Mouse (Mus musculus) forebrain, embryonic 15.5 days (tissue): ENCODE data around the gene Eif4a1. TPM values are rescaled to one million over a fixed set of nuclear protein-coding genes. Genes with fewer than 3 reads are reported as not detected.

ENCODE experiments used
- ATAC-seq: fragments of 200-750 bp; cut with Nextera tagmentation; replicated peaks from 2 replicates; pipeline ENCODE4 v1.8.0; 2017; ENCODE audit warnings: mild to moderate bottlenecking, moderate TSS enrichment, moderate library complexity
- H3K27ac ChIP-seq: fragments of 300-500 bp; sonication (generic); replicated peaks from 2 replicates; pipeline ENCODE4 v1.5.1; 2015; ENCODE audit warnings: mild to moderate bottlenecking, inconsistent platforms
- H3K27me3 ChIP-seq: fragments of 300-500 bp; sonication (generic); 2 replicates; pipeline ENCODE4 v1.6.1; 2015; ENCODE audit warnings: inconsistent platforms
- H3K36me3 ChIP-seq: fragments of 300-500 bp; sonication (generic); 2 replicates; pipeline ENCODE4 v1.6.1; 2015; ENCODE audit warnings: mild to moderate bottlenecking, inconsistent platforms
- H3K4me1 ChIP-seq: fragments of 300-500 bp; sonication (generic); 2 replicates; pipeline ENCODE4 v1.6.1; 2015; ENCODE audit warnings: inconsistent platforms
- H3K4me2 ChIP-seq: fragments of 300-500 bp; sonication (generic); replicated peaks from 2 replicates; pipeline ENCODE4 v1.6.1; 2015; ENCODE audit warnings: mild to moderate bottlenecking, inconsistent platforms
- H3K4me3 ChIP-seq: fragments of 300-500 bp; sonication (generic); 2 replicates; pipeline ENCODE4 v1.5.1; 2015; ENCODE audit warnings: mild to moderate bottlenecking, inconsistent platforms
- H3K9ac ChIP-seq: fragments of 300-500 bp; sonication (generic); replicated peaks from 2 replicates; pipeline ENCODE4 v1.6.1; 2015; ENCODE audit warnings: mild to moderate bottlenecking, inconsistent platforms
- H3K9me3 ChIP-seq: fragments of 300-500 bp; sonication (generic); 2 replicates; pipeline ENCODE4 v1.6.1; 2016; ENCODE audit warnings: inconsistent platforms
- WGBS: fragments of 180-500 bp; shearing (Covaris S2); methylation state at CpG from one replicate; pipeline ENCODE4 v1.1.7; 2015; ENCODE audit warnings: mixed read lengths; 5-methylcytosine and 5-hydroxymethylcytosine counted together
- polyA plus RNA-seq: library from polyadenylated mRNA; unstranded; fragments of >200 nt; fragmentation: Nextera tagmentation; extraction: Ambion mirVana; gene quantifications from 2 replicates; pipeline ENCODE4 v1.2.1, GENCODE M21; 2015

Eif4a1 gene
- polyA plus RNA-seq, 1 experiment from 2014 or later, result 547 TPM

DNA sequence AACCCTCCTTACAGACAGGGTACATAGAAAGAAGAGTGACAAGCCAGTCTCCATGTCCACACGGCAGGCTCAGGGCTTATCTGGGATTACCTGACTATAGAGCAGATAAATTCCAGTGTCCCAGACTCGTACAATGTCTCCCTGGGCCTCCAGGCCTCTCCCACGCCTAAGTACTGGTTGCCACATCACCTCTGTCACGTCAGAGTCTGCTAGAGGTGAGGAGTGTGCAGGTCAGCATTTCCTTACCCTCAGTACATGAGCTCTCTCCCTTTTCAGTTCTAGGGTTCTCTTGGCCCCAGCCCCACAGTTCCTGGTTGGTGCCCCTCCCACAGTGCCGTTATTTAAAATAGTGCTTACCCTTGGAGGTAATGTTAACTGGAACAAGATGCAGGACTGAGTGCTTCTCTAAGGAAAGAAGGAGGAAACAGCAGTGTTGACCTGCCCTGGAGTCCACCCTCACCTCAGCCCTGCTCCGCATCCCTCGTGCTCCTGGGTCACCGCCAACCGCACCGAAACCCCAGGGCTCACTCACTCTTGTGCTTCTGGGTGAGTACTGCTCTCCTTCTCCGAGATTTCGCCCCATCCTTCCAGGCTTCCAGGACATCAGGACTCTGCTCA lies 12.0 kb upstream of the Eif4a1 start:
- H3K9me3 ChIP-seq, result no peaks in the 10 kb centered on the region
- peaks cover 3% of the 10 kb centered on the region; the same call in 1 of the 2 replicates for H3K36me3 ChIP-seq
- H3K27me3 ChIP-seq, result no peaks in the 10 kb centered on the region
- 82% methylated on average over 12 of the region's 12 CpGs for WGBS
- no peak overlapping the region for H3K4me2 ChIP-seq
- H3K9ac ChIP-seq, result no peak overlapping the region
- no peak overlapping the region for H3K27ac ChIP-seq
- ATAC-seq, result no peak
- no peak overlapping the region for H3K4me3 ChIP-seq
- peaks cover 51% of the 10 kb centered on the region for H3K4me1 ChIP-seq

GRCm38 (mm10) chr11:69683576-69683975 lies 11.4 kb upstream of the Eif4a1 start:
- Histone ChIP-seq H3K4me3 (no peak overlapping the region), H3K27me3 (no peaks in the 10 kb centered on the region), H3K9me3 (no peaks in the 10 kb centered on the region), H3K4me1 (peaks cover 57% of the 10 kb centered on the region), H3K36me3 (peaks cover 6% of the 10 kb centered on the region), H3K4me2 (no peak overlapping the region), H3K9ac (no peak overlapping the region), H3K27ac (peak overlapping the region; percentile 92)
- WGBS, result 82% methylated on average over 7 of the region's 7 CpGs
- no peak for ATAC-seq

- peak; percentile 55 for ATAC-seq
- H3K27me3 ChIP-seq, result no peaks in the 10 kb centered on the region
- WGBS, result 14% methylated on average over 12 of the region's 12 CpGs
- H3K9me3 ChIP-seq, result no peaks in the 10 kb centered on the region
- H3K4me1 ChIP-seq, result peaks cover 59% of the 10 kb centered on the region
- peak overlapping the region; percentile 78 for H3K4me3 ChIP-seq
- peak overlapping the region; percentile 92 for H3K27ac ChIP-seq
- H3K36me3 ChIP-seq, result peaks cover 12% of the 10 kb centered on the region
- peak overlapping the region; percentile 52 for H3K9ac ChIP-seq
- peak overlapping the region; percentile 96 for H3K4me2 ChIP-seq
These were observed 10.8 kb upstream of the Eif4a1 start for GRCm38 (mm10) chr11:69682840-69683533.

GRCm38 (mm10) chr11:69682209-69682839 lies 10.1 kb upstream of the Eif4a1 start:
- WGBS, result 22% methylated on average over 24 of the region's 24 CpGs
- ATAC-seq, result peak; percentile 4; the same call in 1 of the 2 replicates

DNA sequence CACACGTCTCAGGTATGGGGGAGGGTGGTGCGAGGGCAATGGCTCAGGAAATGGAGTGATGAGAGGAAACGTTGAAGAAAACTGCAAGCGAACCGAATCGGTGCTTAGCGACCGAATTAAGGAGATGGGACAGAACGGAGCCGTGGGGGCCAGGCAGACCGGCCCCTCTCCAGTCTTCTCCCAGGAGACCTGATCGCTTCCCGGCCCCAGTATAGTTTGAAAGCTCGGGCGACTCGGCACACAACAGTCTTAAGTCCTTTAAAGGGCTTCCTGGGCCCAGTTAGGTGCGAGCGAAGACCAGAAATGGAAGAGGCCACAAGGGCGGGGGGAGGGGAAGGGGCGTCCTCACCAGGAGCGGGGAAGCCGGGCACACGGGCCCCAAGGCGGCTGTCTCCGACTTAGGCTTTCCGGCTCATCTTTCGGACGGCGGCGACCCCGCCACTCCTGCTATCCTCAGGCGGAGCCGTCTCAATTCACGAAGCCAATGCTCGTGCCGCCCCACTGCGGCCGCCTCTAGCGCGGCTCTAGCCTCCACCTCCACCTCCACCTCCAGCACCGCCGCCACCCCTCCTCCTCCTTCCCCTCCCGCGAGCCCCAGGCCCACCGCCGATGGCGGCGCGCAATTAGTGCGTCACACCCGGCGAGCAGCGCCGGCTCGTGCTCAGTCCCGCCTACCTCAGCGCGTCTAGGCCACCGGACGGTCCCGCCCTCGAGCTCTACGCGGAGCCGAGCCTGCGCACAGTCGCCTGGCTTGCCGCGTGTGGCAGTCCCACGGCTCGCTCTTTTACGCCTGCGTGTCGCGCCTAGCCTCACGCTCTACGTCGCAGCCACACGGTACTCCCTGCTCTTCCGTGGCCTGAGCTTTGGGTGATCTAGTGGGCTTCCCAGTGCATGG lies 9.3 kb upstream of the Eif4a1 start, which contains the start of gene Senp3:
Gene Senp3 (minus strand): TSS at position 771 of the 895 bp plus-strand sequence.
- H3K9ac ChIP-seq, result peak within 1 kb of the TSS; percentile 82
- H3K4me1 ChIP-seq, result peaks cover 59% of the 10 kb centered on the region
- WGBS, result under 1% methylated on average over 71 of the region's 80 CpGs

More at GRCm38 (mm10) chr11:69682209-69682839, 10.1 kb upstream of the Eif4a1 start:
- H3K36me3 ChIP-seq, result peaks cover 16% of the 10 kb centered on the region
- peak overlapping the region; percentile 92 for H3K27ac ChIP-seq
- H3K9ac ChIP-seq, result peak overlapping the region; percentile 82
- H3K27me3 ChIP-seq, result no peaks in the 10 kb centered on the region
- peak overlapping the region; percentile 96 for H3K4me2 ChIP-seq
- peaks cover 59% of the 10 kb centered on the region for H3K4me1 ChIP-seq
- no peaks in the 10 kb centered on the region for H3K9me3 ChIP-seq
- H3K4me3 ChIP-seq, result peak overlapping the region; percentile 78

GRCm38 (mm10) chr11:69680136-69680855 lies 8.1 kb upstream of the Eif4a1 start:
- peaks cover 36% of the 10 kb centered on the region for H3K36me3 ChIP-seq
- peak overlapping the region; percentile 78 for H3K4me3 ChIP-seq
- 0 out of 2 replicates have a peak overlapping the region, but pooled peaks have one; percentile 82 for H3K9ac ChIP-seq
- H3K27ac ChIP-seq, result no peak overlapping the region
- peak overlapping the region; percentile 96 for H3K4me2 ChIP-seq
- 88% methylated on average over 30 of the region's 30 CpGs for WGBS
- no peaks in the 10 kb centered on the region for H3K9me3 ChIP-seq
- H3K4me1 ChIP-seq, result peaks cover 48% of the 10 kb centered on the region
- no peak for ATAC-seq
- no peaks in the 10 kb centered on the region for H3K27me3 ChIP-seq

More for the DNA sequence above, 9.3 kb upstream of the Eif4a1 start, which contains the start of gene Senp3:
- no peaks in the 10 kb centered on the region for H3K27me3 ChIP-seq
- H3K36me3 ChIP-seq, result peaks cover 23% of the 10 kb centered on the region
- ATAC-seq, result peak; percentile 97
- H3K4me2 ChIP-seq, result peak within 1 kb of the TSS; percentile 96
- H3K27ac ChIP-seq, result peak within 1 kb of the TSS; percentile 92
- H3K9me3 ChIP-seq, result no peaks in the 10 kb centered on the region
- peak within 1 kb of the TSS; percentile 78 for H3K4me3 ChIP-seq

DNA sequence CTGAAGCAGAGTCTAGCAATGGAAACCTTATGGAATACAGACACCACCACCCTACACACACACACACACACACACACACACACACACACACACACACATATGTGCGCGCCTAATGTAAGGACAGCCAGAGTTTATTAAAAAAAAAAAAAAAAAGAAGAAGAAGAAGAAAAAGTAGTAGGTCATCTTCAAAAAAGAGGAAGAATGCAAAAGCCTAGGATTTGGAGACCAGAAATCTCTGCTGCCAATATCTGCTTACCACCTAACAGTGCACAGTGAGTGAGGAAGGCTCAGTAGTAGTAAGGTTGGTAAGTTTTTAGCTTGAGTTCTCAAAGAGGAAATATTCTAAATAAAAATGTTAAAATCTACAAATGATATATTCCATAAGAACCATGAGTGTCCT lies 6.9 kb upstream of the Eif4a1 start:
- WGBS, result 100% methylated on average over 2 of the region's 2 CpGs
- ATAC-seq, result no peak
- Histone ChIP-seq H3K4me2 (no peak overlapping the region), H3K27ac (no peak overlapping the region), H3K4me1 (peaks cover 43% of the 10 kb centered on the region), H3K4me3 (no peak overlapping the region), H3K9me3 (no peaks in the 10 kb centered on the region), H3K9ac (no peak overlapping the region), H3K36me3 (peaks cover 47% of the 10 kb centered on the region), H3K27me3 (no peaks in the 10 kb centered on the region)

DNA sequence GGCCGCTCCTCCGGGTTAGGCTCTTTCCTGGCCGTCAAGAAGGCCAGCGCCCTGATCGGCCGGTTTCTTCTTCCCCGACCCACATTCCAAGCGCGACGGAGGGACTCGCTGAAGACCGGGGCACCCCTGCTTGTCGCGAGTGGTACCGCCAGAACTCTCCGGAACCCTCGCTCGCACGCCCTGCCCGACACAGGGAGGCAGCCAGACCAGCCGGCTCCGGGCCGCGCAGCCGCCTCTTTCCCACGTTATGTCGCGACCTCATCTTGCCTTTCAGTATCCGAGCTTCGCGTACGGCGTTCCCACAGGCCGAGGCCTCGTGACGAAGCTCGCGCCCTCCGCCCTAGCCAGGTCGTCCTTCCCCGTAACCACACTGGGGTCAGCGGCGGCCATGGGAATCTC lies 498 bp downstream of the Eif4a1 start:
- H3K27ac ChIP-seq, result peak overlapping the region; percentile 98
- no peaks in the 10 kb centered on the region for H3K27me3 ChIP-seq
- WGBS, result 0% methylated on average over 43 of the region's 43 CpGs
- peaks cover 33% of the 10 kb centered on the region for H3K4me1 ChIP-seq
- H3K9me3 ChIP-seq, result no peaks in the 10 kb centered on the region
- H3K36me3 ChIP-seq, result peaks cover 69% of the 10 kb centered on the region
- peak overlapping the region; percentile 99 for H3K9ac ChIP-seq
- ATAC-seq, result peak; percentile 14; the same call in 1 of the 2 replicates
- H3K4me3 ChIP-seq, result peak overlapping the region; percentile 100
- peak overlapping the region; percentile 72 for H3K4me2 ChIP-seq

DNA sequence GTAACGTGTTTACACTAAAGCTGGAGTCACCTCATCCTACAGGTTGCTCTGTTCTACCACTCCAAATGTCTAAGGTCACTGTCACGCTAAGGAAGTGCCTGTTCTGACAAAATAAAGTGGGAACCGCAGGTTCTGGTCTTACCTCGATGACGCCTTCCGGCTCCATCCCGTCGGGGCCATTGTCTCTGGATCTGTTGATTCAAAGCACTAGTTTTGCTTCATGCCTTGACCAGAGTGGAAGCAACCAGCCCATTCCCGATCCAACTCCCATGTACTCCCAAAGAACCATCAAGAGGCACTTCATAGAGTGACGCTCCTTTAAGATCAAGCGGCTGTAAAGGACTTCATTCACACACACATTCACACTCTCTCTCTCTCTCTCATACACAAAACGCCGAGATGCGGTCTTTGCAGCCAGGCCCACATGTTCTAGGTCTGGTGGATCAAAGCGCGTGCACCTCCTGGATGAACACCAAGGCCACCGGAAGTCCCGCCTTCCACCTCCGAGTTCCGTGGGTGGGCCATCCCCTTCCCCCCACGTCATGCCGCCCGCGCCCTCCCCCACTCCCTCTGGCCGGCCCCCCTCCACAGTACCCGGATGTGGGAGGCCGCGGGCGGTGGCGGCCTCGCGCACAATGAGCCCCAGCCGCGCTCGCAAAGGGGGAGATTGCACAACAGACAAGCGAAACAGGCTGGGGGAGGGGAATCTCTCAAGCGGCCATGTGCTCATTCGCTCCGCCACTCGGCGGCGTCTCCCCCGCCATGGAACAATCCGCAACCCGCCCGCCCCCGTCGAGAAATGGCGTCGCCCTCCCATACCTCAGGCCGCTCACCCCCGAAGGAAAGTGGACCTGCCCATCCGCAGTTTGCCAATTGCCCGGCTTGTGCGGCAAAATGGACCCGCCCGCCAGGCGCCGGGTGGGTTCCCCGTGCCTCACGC lies 1.2 kb downstream of the Eif4a1 start:
- H3K9me3 ChIP-seq, result no peaks in the 10 kb centered on the region
- peak; percentile 70 for ATAC-seq

GRCm38 (mm10) chr11:69666665-69667005 lies 5.6 kb downstream of the Eif4a1 start:
- no peak overlapping the region for H3K9ac ChIP-seq
- WGBS, result 83% methylated on average over 3 of the region's 3 CpGs
- H3K4me1 ChIP-seq, result peaks cover 32% of the 10 kb centered on the region
- H3K9me3 ChIP-seq, result no peaks in the 10 kb centered on the region
- peaks cover 64% of the 10 kb centered on the region for H3K36me3 ChIP-seq
- no peaks in the 10 kb centered on the region for H3K27me3 ChIP-seq
- no peak overlapping the region for H3K4me2 ChIP-seq
- no peak overlapping the region for H3K27ac ChIP-seq
- no peak for ATAC-seq
- no peak overlapping the region for H3K4me3 ChIP-seq

More for the DNA sequence above, 1.2 kb downstream of the Eif4a1 start:
- peak overlapping the region; percentile 72 for H3K4me2 ChIP-seq
- peak overlapping the region; percentile 99 for H3K9ac ChIP-seq
- H3K27ac ChIP-seq, result peak overlapping the region; percentile 98
- peaks cover 69% of the 10 kb centered on the region for H3K36me3 ChIP-seq
- peak overlapping the region; percentile 100 for H3K4me3 ChIP-seq
- no peaks in the 10 kb centered on the region for H3K27me3 ChIP-seq
- peaks cover 33% of the 10 kb centered on the region for H3K4me1 ChIP-seq
- under 1% methylated on average over 61 of the region's 61 CpGs for WGBS
